14 mouse cellular contexts compared by ENCODE assay signal in the genomic region with DNA sequence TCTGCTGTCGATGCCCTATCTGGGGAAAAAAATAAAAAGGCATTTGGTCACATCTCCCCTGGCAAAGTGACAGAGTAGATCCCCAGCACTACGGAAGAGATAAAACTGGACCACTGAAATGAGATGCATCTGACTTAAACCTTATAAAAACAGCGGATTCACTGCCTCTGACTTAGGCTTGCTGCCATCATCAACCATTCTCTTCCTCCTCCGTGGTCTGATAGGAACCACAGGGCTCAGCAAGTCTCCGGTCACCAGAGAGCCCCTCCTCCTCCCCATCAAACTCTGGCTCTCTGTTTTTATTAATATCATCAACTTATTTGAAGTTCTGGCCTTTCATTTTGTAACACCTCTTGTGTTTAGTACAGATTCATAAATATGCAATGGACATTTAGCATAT.
"Had no signal": no experiment of that assay in that cellular context is flagged by ENCODE, and none has a peak within 500 bp of the region (broad histone marks: within the 10 kb centered on the region; RNA-seq: fewer than 3 reads in every experiment).

No protein-coding gene starts in this region.

- DNase-seq: retina, postnatal 1 day; right cerebral cortex, adult 18-20 months; right cerebral cortex, postnatal 14 days; right cerebral cortex, postnatal 25 days; right cerebral cortex, postnatal 4 days; thymus, adult 18-20 months; thymus, adult 2 months; thymus, postnatal 14 days; thymus, postnatal 25 days; thymus, postnatal 36 days; thymus, postnatal 4 days had no signal

- H3K27me3 ChIP-seq: neural tube, embryonic 13.5 days; neural tube, embryonic 15.5 days; stomach, embryonic 15.5 days had no signal

- H3K9me3 ChIP-seq: neural tube, embryonic 13.5 days; neural tube, embryonic 15.5 days; stomach, embryonic 15.5 days had no signal

- H3K4me3 ChIP-seq: neural tube, embryonic 13.5 days; neural tube, embryonic 15.5 days; stomach, embryonic 15.5 days had no signal

- H3K4me1 ChIP-seq: neural tube, embryonic 13.5 days; neural tube, embryonic 15.5 days; stomach, embryonic 15.5 days had no signal

- H3K36me3 ChIP-seq: neural tube, embryonic 13.5 days; neural tube, embryonic 15.5 days; stomach, embryonic 15.5 days had no signal
